Mouse (Mus musculus) brain, embryonic 14.5 days (tissue): ENCODE data around the gene Rnf150.

ENCODE experiments used
- CTCF ChIP-seq: fragments of 200-500 bp; IDR thresholded peaks from 2 replicates; pipeline ENCODE4 v1.5.1; 2012; ENCODE audit warnings: inconsistent platforms, mild to moderate bottlenecking, moderate library complexity, borderline replicate concordance; ENCODE audit not compliant: insufficient read depth, insufficient read length; ENCODE audit errors: extremely low read depth
- POLR2A ChIP-seq: fragments of 200-500 bp; IDR thresholded peaks from 2 replicates; pipeline ENCODE4 v1.6.1; 2012; ENCODE audit warnings: mild to moderate bottlenecking, inconsistent platforms, borderline replicate concordance; ENCODE audit not compliant: poor library complexity, insufficient read depth, insufficient read length, severe bottlenecking; ENCODE audit errors: extremely low read depth

GRCm38 (mm10) chr8:83086625-83087024, 223.5 kb downstream of the Rnf150 start:
- TF ChIP-seq CTCF = no peak
- no peak for TF ChIP-seq POLR2A
